Mouse (Mus musculus) adrenal gland, postnatal 25 days (tissue): ENCODE measurements around the gene Kcna7. TPM values are rescaled to one million over a fixed set of nuclear protein-coding genes. Genes with fewer than 3 reads are reported as not detected.
A peak's percentile ranks its signal among the peaks of the same experiment; 100 is the strongest.
"Not testable (repeated sequence)": the region's sequence is repeated elsewhere in the genome, so short reads cannot be mapped to it uniquely, and the experiment has no call there.

ENCODE experiments used
- DNase-seq: peaks from one replicate; pipeline ENCODE4 v3.0.0; 2021; ENCODE audit warnings: mixed read lengths
- long read RNA-seq: library from polyadenylated mRNA; stranded (forward); transcript quantifications from one replicate; pipeline ENCODE4 v2.0.0, GENCODE M21; 2021
- total RNA-seq: library from RNA; stranded (reverse); gene quantifications from 2 replicates; pipeline ENCODE4 v1.2.3, GENCODE M21; 2021

Kcna7 gene
- total RNA-seq, result not detected in 2 replicates
- long read RNA-seq, result 0 reads

- peak; percentile 81 for DNase-seq
Observed at GRCm38 (mm10) chr7:45405091-45406075, at the start of gene Kcna7. Gene Kcna7, plus strand, starts transcription at chr7:45405653.

GRCm38 (mm10) chr7:45356087-45356486 lies 49.4 kb upstream of the Kcna7 start:
- no peak for DNase-seq

- not testable (repeated sequence) for DNase-seq
Observed at GRCm38 (mm10) chr7:45359081-45359480, 46.4 kb upstream of the Kcna7 start.

- DNase-seq, result no peak
Observed at GRCm38 (mm10) chr7:45360404-45361125, 44.9 kb upstream of the Kcna7 start.

GRCm38 (mm10) chr7:45361243-45361804 lies 44.1 kb upstream of the Kcna7 start:
- DNase-seq, result peak; percentile 75

- DNase-seq, result no peak
Observed at GRCm38 (mm10) chr7:45362801-45363200, 42.7 kb upstream of the Kcna7 start.

- DNase-seq, result no peak
Observed at GRCm38 (mm10) chr7:45363983-45364382, 41.5 kb upstream of the Kcna7 start.

GRCm38 (mm10) chr7:45365742-45366651 lies 39.5 kb upstream of the Kcna7 start:
- DNase-seq, result peak; percentile 70

- no peak for DNase-seq
Observed at GRCm38 (mm10) chr7:45366652-45367019, 38.8 kb upstream of the Kcna7 start, which contains the start of gene Ppfia3. Gene Ppfia3, minus strand, starts transcription at chr7:45367019.

- DNase-seq, result peak; percentile 98
Observed at GRCm38 (mm10) chr7:45367020-45367880, 38.2 kb upstream of the Kcna7 start.

- DNase-seq, result no peak
Observed at GRCm38 (mm10) chr7:45368178-45368577, 37.3 kb upstream of the Kcna7 start.

- DNase-seq, result no peak
Observed at GRCm38 (mm10) chr7:45369022-45369745, 36.3 kb upstream of the Kcna7 start.

- no peak for DNase-seq
Observed at GRCm38 (mm10) chr7:45369836-45370474, 35.5 kb upstream of the Kcna7 start.

GRCm38 (mm10) chr7:45370475-45371311 lies 34.8 kb upstream of the Kcna7 start, which contains the start of gene Lin7b:
Gene Lin7b, minus strand, starts transcription at chr7:45370583.
- DNase-seq, result peak; percentile 91

GRCm38 (mm10) chr7:45372371-45372770 lies 33.1 kb upstream of the Kcna7 start:
- DNase-seq, result no peak

GRCm38 (mm10) chr7:45374620-45375019 lies 30.8 kb upstream of the Kcna7 start:
- DNase-seq, result no peak

- DNase-seq, result no peak
Observed at GRCm38 (mm10) chr7:45376057-45376456, 29.4 kb upstream of the Kcna7 start.

GRCm38 (mm10) chr7:45386077-45386476 lies 19.4 kb upstream of the Kcna7 start:
- no peak for DNase-seq
